Mouse (Mus musculus): ENCODE data around the gene Slc25a5. TPM values are rescaled to one million over a fixed set of nuclear protein-coding genes. Genes with fewer than 3 reads are reported as not detected.

The Slc25a5 gene
- polyA plus RNA-seq, 1 experiment from 2014 or later: 560 TPM

DNA sequence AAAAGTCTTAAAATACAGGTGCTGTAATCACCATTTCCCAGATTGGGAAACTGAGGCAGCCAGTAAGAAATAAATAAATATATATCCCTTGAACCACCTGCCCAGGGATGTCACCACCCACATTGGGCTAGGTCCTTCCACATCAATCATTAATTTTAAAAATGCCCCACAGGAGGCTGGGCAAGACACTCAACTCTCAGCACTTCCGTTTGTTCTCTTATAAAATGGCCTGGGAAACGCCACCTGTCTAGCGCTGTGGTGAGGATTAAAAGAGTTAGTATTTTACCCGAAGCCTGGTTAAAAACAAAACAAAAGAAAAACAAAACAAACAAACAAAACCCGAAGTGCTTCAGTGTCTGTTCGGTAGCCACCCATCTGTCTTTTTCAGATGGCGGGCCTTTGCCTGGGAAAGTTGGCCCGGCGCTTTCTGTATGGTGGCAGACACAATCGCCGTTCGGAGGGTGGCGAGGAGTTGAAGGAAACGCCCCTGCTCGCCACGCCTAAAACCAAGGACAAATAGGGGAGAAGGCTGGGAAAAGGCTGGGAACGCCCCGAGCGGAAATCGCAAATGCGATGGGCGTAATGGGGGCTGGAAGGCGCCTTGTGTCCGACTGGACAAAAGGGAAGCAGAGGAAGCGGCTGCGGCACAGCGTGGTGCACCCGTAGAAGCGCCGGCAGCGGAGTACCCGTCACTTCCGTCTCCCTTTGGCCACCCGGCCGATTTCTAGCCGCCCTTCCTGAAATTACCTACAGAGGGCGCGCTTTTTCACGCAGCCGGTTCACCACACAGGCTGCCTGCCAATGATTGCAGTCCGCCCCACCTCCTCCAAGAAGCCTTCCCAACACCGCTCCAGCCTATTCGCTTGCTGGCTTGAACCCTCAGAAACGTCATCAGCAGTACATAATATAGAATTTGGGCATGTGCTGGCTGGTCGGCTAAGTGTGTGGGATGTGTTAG, 12.2 kb downstream of the Slc25a5 start:
- H3K9ac ChIP-seq (replicated peaks; ENCODE audit: low read depth, low read length): no peak overlapping the region; the same call in 1 of the 2 replicates
- peak; percentile 92 for ATAC-seq (ENCODE audit: insufficient number of reproducible peaks, insufficient read depth, low FRiP score, low read depth)
- 17% methylated on average over 44 of the region's 45 CpGs for WGBS

DNA sequence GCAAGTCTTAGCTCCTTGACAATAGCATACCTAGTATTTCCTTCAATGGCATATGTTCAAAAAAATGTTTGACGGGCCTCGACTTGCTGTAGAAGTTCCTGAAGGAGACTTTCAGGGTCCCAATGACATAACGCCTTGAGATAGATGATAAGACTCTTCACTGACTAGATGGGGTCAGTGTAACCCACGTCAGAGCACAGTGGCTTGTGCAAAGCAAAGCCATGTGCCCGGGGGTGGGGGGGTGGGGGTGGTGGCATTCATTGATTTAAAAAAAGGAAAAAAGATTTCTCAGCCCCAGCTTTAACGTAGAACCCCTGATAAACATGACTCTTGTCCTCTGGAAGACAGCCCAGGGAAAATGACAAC, 12.8 kb downstream of the Slc25a5 start:
- no peaks in the 10 kb centered on the region for H3K4me1 ChIP-seq (ENCODE audit: control insufficient read depth, insufficient read depth, low read length)
- no peaks in the 10 kb centered on the region for H3K9me3 ChIP-seq (ENCODE audit: control insufficient read depth, low read depth, low read length)
- no peak overlapping the region for H3K27ac ChIP-seq (ENCODE audit: low read length)
- no peaks in the 10 kb centered on the region for H3K27me3 ChIP-seq (ENCODE audit: control insufficient read depth, insufficient read depth, low read length)
- H3K9ac ChIP-seq (replicated peaks; ENCODE audit: low read depth, low read length): no peak overlapping the region
- H3K4me2 ChIP-seq (replicated peaks; ENCODE audit: low read depth, low read length): peak overlapping the region; percentile 35
- H3K4me3 ChIP-seq (ENCODE audit: low read depth, low read length): peak overlapping the region; percentile 21; the same call in 1 of the 2 replicates
- WGBS: 62% methylated on average over 6 of the region's 6 CpGs
- no peak for ATAC-seq (ENCODE audit: insufficient number of reproducible peaks, insufficient read depth, low FRiP score, low read depth)
- no peaks in the 10 kb centered on the region for H3K36me3 ChIP-seq (ENCODE audit: control insufficient read depth, insufficient read depth, low read length)

More for the DNA sequence above, 12.2 kb downstream of the Slc25a5 start:
- peak overlapping the region; percentile 21 for H3K4me3 ChIP-seq (ENCODE audit: low read depth, low read length)
- peak overlapping the region; percentile 35 for H3K4me2 ChIP-seq (replicated peaks; ENCODE audit: low read depth, low read length)
- no peaks in the 10 kb centered on the region for H3K9me3 ChIP-seq (ENCODE audit: control insufficient read depth, low read depth, low read length)
- H3K36me3 ChIP-seq (ENCODE audit: control insufficient read depth, insufficient read depth, low read length): no peaks in the 10 kb centered on the region
- H3K4me1 ChIP-seq (ENCODE audit: control insufficient read depth, insufficient read depth, low read length): no peaks in the 10 kb centered on the region
- H3K27ac ChIP-seq (ENCODE audit: low read length): peak overlapping the region; percentile 48
- H3K27me3 ChIP-seq (ENCODE audit: control insufficient read depth, insufficient read depth, low read length): no peaks in the 10 kb centered on the region

DNA sequence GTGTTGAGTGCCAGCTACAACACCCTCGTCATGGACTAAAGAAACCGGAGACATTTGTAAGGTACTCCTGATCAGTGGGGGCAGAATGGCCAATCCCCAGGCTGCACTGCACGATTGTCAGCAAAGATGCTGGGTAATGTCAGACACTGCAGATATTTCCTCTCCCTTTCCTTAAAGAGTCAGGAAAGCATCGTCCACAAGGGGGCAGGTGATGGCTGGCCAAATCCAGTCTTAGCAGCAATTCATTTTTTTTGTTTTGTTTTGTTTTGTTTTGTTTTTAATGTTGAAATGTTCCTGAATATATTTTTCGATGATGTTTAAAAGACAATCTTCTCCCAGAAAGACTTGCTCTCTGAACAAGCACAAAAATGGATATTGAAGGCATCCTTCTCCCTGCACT, 15.9 kb downstream of the Slc25a5 start:
- no peaks in the 10 kb centered on the region for H3K9me3 ChIP-seq (ENCODE audit: control insufficient read depth, low read depth, low read length)
- no peaks in the 10 kb centered on the region for H3K27me3 ChIP-seq (ENCODE audit: control insufficient read depth, insufficient read depth, low read length)
- no peak overlapping the region for H3K27ac ChIP-seq (ENCODE audit: low read length)
- ATAC-seq (ENCODE audit: insufficient number of reproducible peaks, insufficient read depth, low FRiP score, low read depth): no peak
- no peak overlapping the region for H3K9ac ChIP-seq (replicated peaks; ENCODE audit: low read depth, low read length)
- WGBS: 40% methylated on average over 5 of the region's 5 CpGs
- no peaks in the 10 kb centered on the region for H3K36me3 ChIP-seq (ENCODE audit: control insufficient read depth, insufficient read depth, low read length)
- H3K4me2 ChIP-seq (replicated peaks; ENCODE audit: low read depth, low read length): no peak overlapping the region
- no peak overlapping the region for H3K4me3 ChIP-seq (ENCODE audit: low read depth, low read length)
- H3K4me1 ChIP-seq (ENCODE audit: control insufficient read depth, insufficient read depth, low read length): no peaks in the 10 kb centered on the region

DNA sequence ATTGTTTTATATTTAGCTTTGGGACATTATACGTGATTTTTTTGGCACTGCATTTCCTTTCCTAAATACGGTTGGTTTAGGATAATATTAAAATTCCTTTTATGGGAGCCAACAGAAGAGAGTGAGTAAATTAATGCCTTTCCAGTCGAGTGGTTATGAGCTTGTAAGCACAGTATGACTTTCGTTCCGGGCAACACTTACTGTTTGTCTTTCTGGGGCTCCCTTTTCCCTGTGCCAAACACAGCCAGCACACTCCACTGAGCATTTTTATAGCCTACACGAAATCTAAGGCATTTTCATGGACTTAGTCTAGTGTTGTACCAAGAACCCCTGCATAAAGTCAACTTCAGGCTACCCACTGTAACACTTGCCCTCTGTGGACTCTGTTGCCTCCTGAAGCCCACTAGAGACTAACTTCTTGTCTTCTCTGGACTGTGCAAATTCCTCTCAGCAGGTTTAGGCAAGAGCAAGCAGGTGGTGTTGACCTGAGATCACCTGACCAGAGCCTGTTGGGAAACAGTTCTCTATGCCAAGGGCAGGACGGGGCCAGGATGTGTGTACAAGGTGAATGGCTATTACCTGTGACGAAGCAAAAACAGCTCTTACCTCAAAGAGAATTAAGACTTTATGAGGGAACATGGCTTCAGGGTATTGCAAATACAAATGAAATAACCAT, 18.8 kb downstream of the Slc25a5 start:
- Histone ChIP-seq H3K36me3 (ENCODE audit: control insufficient read depth, insufficient read depth, low read length) (no peaks in the 10 kb centered on the region), H3K4me3 (ENCODE audit: low read depth, low read length) (no peak overlapping the region), H3K27ac (ENCODE audit: low read length) (no peak overlapping the region), H3K27me3 (ENCODE audit: control insufficient read depth, insufficient read depth, low read length) (no peaks in the 10 kb centered on the region), H3K4me2 (replicated peaks; ENCODE audit: low read depth, low read length) (no peak overlapping the region), H3K9me3 (ENCODE audit: control insufficient read depth, low read depth, low read length) (no peaks in the 10 kb centered on the region), H3K9ac (replicated peaks; ENCODE audit: low read depth, low read length) (no peak overlapping the region), H3K4me1 (ENCODE audit: control insufficient read depth, insufficient read depth, low read length) (no peaks in the 10 kb centered on the region)
- WGBS: 75% methylated on average over 8 of the region's 8 CpGs
- ATAC-seq (ENCODE audit: insufficient number of reproducible peaks, insufficient read depth, low FRiP score, low read depth): no peak

DNA sequence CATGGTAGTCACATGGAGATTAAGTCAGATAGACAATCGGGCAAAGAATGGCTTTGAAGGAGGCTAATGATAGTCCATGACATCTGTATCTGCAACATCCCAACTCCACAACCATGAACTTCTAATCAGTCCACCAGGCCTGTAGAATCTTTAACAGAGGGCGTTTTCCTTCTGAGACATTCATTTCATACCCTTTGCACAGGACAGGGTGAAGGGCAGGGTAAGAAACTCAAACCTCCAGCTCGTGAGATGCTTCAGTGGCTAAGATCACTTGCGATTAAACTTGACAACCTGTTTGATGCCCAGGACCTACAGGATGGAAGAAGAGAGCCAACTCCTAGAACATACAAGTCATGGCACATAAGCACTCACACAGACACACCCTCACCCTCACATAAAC, 19.6 kb downstream of the Slc25a5 start:
- H3K9me3 ChIP-seq (ENCODE audit: control insufficient read depth, low read depth, low read length): no peaks in the 10 kb centered on the region
- H3K36me3 ChIP-seq (ENCODE audit: control insufficient read depth, insufficient read depth, low read length): no peaks in the 10 kb centered on the region
- no peak overlapping the region for H3K9ac ChIP-seq (replicated peaks; ENCODE audit: low read depth, low read length)
- no peaks in the 10 kb centered on the region for H3K27me3 ChIP-seq (ENCODE audit: control insufficient read depth, insufficient read depth, low read length)
- H3K4me3 ChIP-seq (ENCODE audit: low read depth, low read length): no peak overlapping the region
- ATAC-seq (ENCODE audit: insufficient number of reproducible peaks, insufficient read depth, low FRiP score, low read depth): no peak
- no peaks in the 10 kb centered on the region for H3K4me1 ChIP-seq (ENCODE audit: control insufficient read depth, insufficient read depth, low read length)
- WGBS: 83% methylated on average over 4 of the region's 4 CpGs
- no peak overlapping the region for H3K4me2 ChIP-seq (replicated peaks; ENCODE audit: low read depth, low read length)
- H3K27ac ChIP-seq (ENCODE audit: low read length): no peak overlapping the region

DNA sequence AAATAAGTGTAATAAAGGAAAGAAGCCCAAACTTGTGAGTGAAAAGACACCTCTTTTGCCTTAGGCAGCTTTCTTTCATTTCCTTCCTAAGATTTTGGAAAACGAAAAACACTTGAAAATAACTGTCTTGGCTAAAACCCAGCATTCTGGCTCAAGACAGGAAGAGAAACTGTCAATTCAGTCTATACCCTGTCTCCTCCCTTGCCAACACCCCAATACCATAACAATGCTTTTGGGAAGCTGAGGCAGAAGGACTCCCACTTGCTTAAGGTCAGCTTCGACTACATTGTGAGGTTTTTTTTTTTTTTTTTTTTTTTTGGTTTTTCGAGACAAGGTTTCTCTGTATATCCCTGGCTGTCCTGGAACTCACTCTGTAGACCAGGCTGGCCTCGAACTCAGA, 20.0 kb downstream of the Slc25a5 start:
- no peaks in the 10 kb centered on the region for H3K27me3 ChIP-seq (ENCODE audit: control insufficient read depth, insufficient read depth, low read length)
- no peak overlapping the region for H3K4me2 ChIP-seq (replicated peaks; ENCODE audit: low read depth, low read length)
- 75% methylated on average over 2 of the region's 4 CpGs for WGBS
- H3K27ac ChIP-seq (ENCODE audit: low read length): no peak overlapping the region
- no peaks in the 10 kb centered on the region for H3K4me1 ChIP-seq (ENCODE audit: control insufficient read depth, insufficient read depth, low read length)
- no peak for ATAC-seq (ENCODE audit: insufficient number of reproducible peaks, insufficient read depth, low FRiP score, low read depth)
- no peak overlapping the region for H3K9ac ChIP-seq (replicated peaks; ENCODE audit: low read depth, low read length)
- H3K36me3 ChIP-seq (ENCODE audit: control insufficient read depth, insufficient read depth, low read length): no peaks in the 10 kb centered on the region
- H3K4me3 ChIP-seq (ENCODE audit: low read depth, low read length): no peak overlapping the region
- no peaks in the 10 kb centered on the region for H3K9me3 ChIP-seq (ENCODE audit: control insufficient read depth, low read depth, low read length)

DNA sequence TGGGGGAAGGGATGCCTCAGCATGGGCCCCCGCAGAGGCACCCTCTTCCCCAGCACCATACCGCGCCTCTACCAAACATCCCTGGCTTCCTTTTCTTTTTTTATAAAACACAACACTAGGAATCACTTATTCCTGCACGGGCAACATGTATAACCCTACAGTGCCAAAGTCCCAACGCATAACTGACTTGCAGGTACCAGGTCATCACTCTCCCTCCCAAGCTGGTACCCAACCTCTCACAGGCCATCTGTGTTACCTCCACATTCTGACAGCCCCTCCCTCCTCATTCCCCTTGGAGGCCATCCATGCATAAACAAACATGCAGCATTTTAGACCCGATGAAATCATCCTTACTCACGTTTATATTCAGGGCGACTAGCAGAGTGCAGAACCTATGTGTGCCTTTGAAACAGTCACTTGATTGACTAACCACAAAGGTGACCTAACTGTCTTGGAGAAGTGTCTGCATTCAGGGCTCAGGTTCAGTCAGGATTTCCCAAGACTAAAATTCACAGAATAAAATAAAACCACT, 21.0 kb downstream of the Slc25a5 start:
- no peaks in the 10 kb centered on the region for H3K9me3 ChIP-seq (ENCODE audit: control insufficient read depth, low read depth, low read length)
- H3K27ac ChIP-seq (ENCODE audit: low read length): peak overlapping the region; percentile 69; the same call in 1 of the 2 replicates
- ATAC-seq (ENCODE audit: insufficient number of reproducible peaks, insufficient read depth, low FRiP score, low read depth): peak; percentile 8; the same call in 1 of the 2 replicates
- peak overlapping the region; percentile 34; the same call in 1 of the 2 replicates for H3K4me2 ChIP-seq (replicated peaks; ENCODE audit: low read depth, low read length)
- H3K4me1 ChIP-seq (ENCODE audit: control insufficient read depth, insufficient read depth, low read length): no peaks in the 10 kb centered on the region
- no peak overlapping the region for H3K9ac ChIP-seq (replicated peaks; ENCODE audit: low read depth, low read length)
- no peak overlapping the region for H3K4me3 ChIP-seq (ENCODE audit: low read depth, low read length)
- WGBS: 24% methylated on average over 8 of the region's 8 CpGs
- H3K27me3 ChIP-seq (ENCODE audit: control insufficient read depth, insufficient read depth, low read length): no peaks in the 10 kb centered on the region
- no peaks in the 10 kb centered on the region for H3K36me3 ChIP-seq (ENCODE audit: control insufficient read depth, insufficient read depth, low read length)

DNA sequence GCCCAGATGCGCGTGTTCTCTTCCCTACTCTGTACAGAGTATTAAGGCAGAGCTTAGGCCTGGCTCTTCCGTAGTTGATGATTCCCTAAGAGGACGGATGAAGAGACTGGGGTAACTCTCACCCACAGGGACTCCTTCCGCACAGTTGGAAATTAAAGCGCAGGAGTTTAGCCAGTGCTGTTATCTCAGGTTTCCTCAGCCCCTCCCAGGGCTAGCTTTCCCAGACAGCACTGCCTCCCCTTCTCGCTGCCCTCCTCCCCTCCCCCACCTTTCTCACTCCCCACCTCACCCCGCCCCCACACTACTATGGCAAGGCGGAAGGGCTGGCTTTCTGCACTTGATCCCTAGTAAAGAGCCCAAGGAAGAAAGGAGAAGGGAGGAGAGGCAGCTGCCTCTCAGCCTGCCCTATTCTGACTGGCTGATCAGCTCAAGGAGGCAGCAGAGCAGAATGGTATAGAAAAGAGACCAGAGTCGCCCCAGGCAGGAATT, 21.5 kb downstream of the Slc25a5 start:
- H3K4me3 ChIP-seq (ENCODE audit: low read depth, low read length): no peak overlapping the region
- H3K4me1 ChIP-seq (ENCODE audit: control insufficient read depth, insufficient read depth, low read length): no peaks in the 10 kb centered on the region
- H3K36me3 ChIP-seq (ENCODE audit: control insufficient read depth, insufficient read depth, low read length): no peaks in the 10 kb centered on the region
- H3K27ac ChIP-seq (ENCODE audit: low read length): peak overlapping the region; percentile 69; the same call in 1 of the 2 replicates
- H3K4me2 ChIP-seq (replicated peaks; ENCODE audit: low read depth, low read length): peak overlapping the region; percentile 34
- no peak overlapping the region for H3K9ac ChIP-seq (replicated peaks; ENCODE audit: low read depth, low read length)
- 18% methylated on average over 10 of the region's 10 CpGs for WGBS
- ATAC-seq (ENCODE audit: insufficient number of reproducible peaks, insufficient read depth, low FRiP score, low read depth): peak; percentile 81
- H3K27me3 ChIP-seq (ENCODE audit: control insufficient read depth, insufficient read depth, low read length): no peaks in the 10 kb centered on the region
- H3K9me3 ChIP-seq (ENCODE audit: control insufficient read depth, low read depth, low read length): no peaks in the 10 kb centered on the region

All from stomach, embryonic 14.5 days (tissue).